Mouse (Mus musculus) bone marrow, adult 2 months (tissue): Measurements from ENCODE around the gene Enkd1.

Experiments
- CTCF ChIP-seq: fragments of 200-500 bp; IDR thresholded peaks from 2 replicates; pipeline ENCODE4 v1.5.1; 2011; ENCODE audit warnings: low read length, control low read depth; ENCODE audit not compliant: control insufficient read depth, insufficient read depth
- POLR2A ChIP-seq: fragments of 200-500 bp; IDR thresholded peaks from 2 replicates; pipeline ENCODE4 v1.6.1; 2011; ENCODE audit warnings: low read depth, mild to moderate bottlenecking, control low read depth, low read length, borderline replicate concordance; ENCODE audit not compliant: control insufficient read depth

DNA sequence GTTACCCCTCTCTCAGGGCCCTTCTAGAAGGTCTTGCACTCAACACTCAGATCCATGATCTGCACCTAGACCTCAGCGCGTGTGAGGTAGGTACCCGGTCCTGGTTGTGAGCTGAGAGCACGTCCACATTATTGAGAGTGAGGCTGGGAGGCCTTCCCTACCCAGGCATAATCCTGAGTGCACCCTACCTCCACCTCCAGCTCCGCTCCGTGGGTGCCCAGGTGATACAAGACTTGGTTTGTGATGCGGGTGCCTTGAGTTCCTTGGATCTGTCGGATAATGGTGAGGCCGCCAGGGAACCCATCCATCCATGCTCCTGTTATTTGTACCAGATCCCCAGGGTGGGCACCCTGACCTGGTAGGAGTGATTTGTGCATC, 18.0 kb downstream of the Enkd1 start:
- no peak for TF ChIP-seq CTCF
- no peak for TF ChIP-seq POLR2A
